Mouse (Mus musculus): Measurements from ENCODE around the gene Elfn1. TPM values are rescaled to one million over a fixed set of nuclear protein-coding genes. Genes with fewer than 3 reads are reported as not detected.

The Elfn1 gene
- polyA plus RNA-seq, 1 experiment from 2014 or later = 0.52 TPM

- ATAC-seq (replicated peaks; ENCODE audit: low FRiP score) (no peak), DNase-seq (ENCODE audit: low spot score) (no peak)
- H3K4me2 ChIP-seq (ENCODE audit: low read depth, low read length, severe bottlenecking) = no peak overlapping the region
- H3K9me3 ChIP-seq (ENCODE audit: control insufficient read depth, low read length) = no peaks in the 10 kb centered on the region
- H3K9ac ChIP-seq (ENCODE audit: low read length) = no peak overlapping the region
- no peaks in the 10 kb centered on the region for H3K4me1 ChIP-seq (replicated peaks; ENCODE audit: control insufficient read depth, insufficient read depth, low read length)
- H3K27me3 ChIP-seq (ENCODE audit: control insufficient read depth, insufficient read depth, low read length) = no peaks in the 10 kb centered on the region
- H3K36me3 ChIP-seq (ENCODE audit: control insufficient read depth, insufficient read depth, low read length) = no peaks in the 10 kb centered on the region
- no peak overlapping the region for H3K4me3 ChIP-seq (ENCODE audit: low read depth, low read length)
- WGBS = 78% methylated on average over 12 of the region's 12 CpGs
- H3K27ac ChIP-seq (ENCODE audit: low read depth, low read length) = no peak overlapping the region
Observed at GRCm38 (mm10) chr5:139970186-139970631, 62.5 kb downstream of the Elfn1 start.

GRCm38 (mm10) chr5:139976584-139976983 lies 68.8 kb downstream of the Elfn1 start:
- no peak overlapping the region for H3K27ac ChIP-seq (ENCODE audit: low read depth, low read length)
- H3K9ac ChIP-seq (ENCODE audit: low read length) = no peak overlapping the region
- WGBS = 79% methylated on average over 4 of the region's 4 CpGs
- ATAC-seq (replicated peaks; ENCODE audit: low FRiP score) (no peak), DNase-seq (ENCODE audit: low spot score) (no peak)
- H3K4me2 ChIP-seq (ENCODE audit: low read depth, low read length, severe bottlenecking) = no peak overlapping the region
- H3K9me3 ChIP-seq (ENCODE audit: control insufficient read depth, low read length) = no peaks in the 10 kb centered on the region
- H3K36me3 ChIP-seq (ENCODE audit: control insufficient read depth, insufficient read depth, low read length) = no peaks in the 10 kb centered on the region
- peaks cover 2% of the 10 kb centered on the region; the same call in 1 of the 2 replicates for H3K4me1 ChIP-seq (replicated peaks; ENCODE audit: control insufficient read depth, insufficient read depth, low read length)
- H3K4me3 ChIP-seq (ENCODE audit: low read depth, low read length) = no peak overlapping the region
- no peaks in the 10 kb centered on the region for H3K27me3 ChIP-seq (ENCODE audit: control insufficient read depth, insufficient read depth, low read length)

- Histone ChIP-seq H3K9ac (ENCODE audit: low read length) (no peak overlapping the region), H3K4me3 (ENCODE audit: low read depth, low read length) (no peak overlapping the region), H3K4me1 (replicated peaks; ENCODE audit: control insufficient read depth, insufficient read depth, low read length) (peaks cover 2% of the 10 kb centered on the region; the same call in 1 of the 2 replicates), H3K4me2 (ENCODE audit: low read depth, low read length, severe bottlenecking) (no peak overlapping the region), H3K36me3 (ENCODE audit: control insufficient read depth, insufficient read depth, low read length) (no peaks in the 10 kb centered on the region), H3K27me3 (ENCODE audit: control insufficient read depth, insufficient read depth, low read length) (no peaks in the 10 kb centered on the region), H3K9me3 (ENCODE audit: control insufficient read depth, low read length) (no peaks in the 10 kb centered on the region), H3K27ac (ENCODE audit: low read depth, low read length) (no peak overlapping the region)
- ATAC-seq (replicated peaks; ENCODE audit: low FRiP score) = no peak
- 52% methylated on average over 8 of the region's 8 CpGs for WGBS
- no peak for DNase-seq (ENCODE audit: low spot score)
Observed at GRCm38 (mm10) chr5:139977476-139977875, 69.7 kb downstream of the Elfn1 start.

- no peak overlapping the region for H3K4me2 ChIP-seq (ENCODE audit: low read depth, low read length, severe bottlenecking)
- no peak overlapping the region for H3K9ac ChIP-seq (ENCODE audit: low read length)
- DNase-seq (ENCODE audit: low spot score) (no peak), ATAC-seq (replicated peaks; ENCODE audit: low FRiP score) (no peak)
- WGBS = 11% methylated on average over 13 of the region's 13 CpGs
- no peaks in the 10 kb centered on the region for H3K27me3 ChIP-seq (ENCODE audit: control insufficient read depth, insufficient read depth, low read length)
- peaks cover 2% of the 10 kb centered on the region; the same call in 1 of the 2 replicates for H3K4me1 ChIP-seq (replicated peaks; ENCODE audit: control insufficient read depth, insufficient read depth, low read length)
- H3K27ac ChIP-seq (ENCODE audit: low read depth, low read length) = no peak overlapping the region
- no peak overlapping the region for H3K4me3 ChIP-seq (ENCODE audit: low read depth, low read length)
- no peaks in the 10 kb centered on the region for H3K9me3 ChIP-seq (ENCODE audit: control insufficient read depth, low read length)
- H3K36me3 ChIP-seq (ENCODE audit: control insufficient read depth, insufficient read depth, low read length) = no peaks in the 10 kb centered on the region
Observed at GRCm38 (mm10) chr5:139978525-139979276, 71.0 kb downstream of the Elfn1 start.

GRCm38 (mm10) chr5:139979371-139979770 lies 71.6 kb downstream of the Elfn1 start:
- Histone ChIP-seq H3K9me3 (ENCODE audit: control insufficient read depth, low read length) (no peaks in the 10 kb centered on the region), H3K27ac (ENCODE audit: low read depth, low read length) (no peak overlapping the region), H3K27me3 (ENCODE audit: control insufficient read depth, insufficient read depth, low read length) (no peaks in the 10 kb centered on the region), H3K36me3 (ENCODE audit: control insufficient read depth, insufficient read depth, low read length) (no peaks in the 10 kb centered on the region), H3K4me1 (replicated peaks; ENCODE audit: control insufficient read depth, insufficient read depth, low read length) (peaks cover 2% of the 10 kb centered on the region; the same call in 1 of the 2 replicates), H3K9ac (ENCODE audit: low read length) (no peak overlapping the region), H3K4me2 (ENCODE audit: low read depth, low read length, severe bottlenecking) (no peak overlapping the region), H3K4me3 (ENCODE audit: low read depth, low read length) (no peak overlapping the region)
- DNase-seq (ENCODE audit: low spot score) (no peak), ATAC-seq (replicated peaks; ENCODE audit: low FRiP score) (no peak)
- WGBS = 79% methylated on average over 9 of the region's 9 CpGs

- Histone ChIP-seq H3K4me2 (ENCODE audit: low read depth, low read length, severe bottlenecking) (no peak overlapping the region), H3K4me3 (ENCODE audit: low read depth, low read length) (no peak overlapping the region), H3K27me3 (ENCODE audit: control insufficient read depth, insufficient read depth, low read length) (no peaks in the 10 kb centered on the region), H3K4me1 (replicated peaks; ENCODE audit: control insufficient read depth, insufficient read depth, low read length) (peaks cover 2% of the 10 kb centered on the region; the same call in 1 of the 2 replicates), H3K9ac (ENCODE audit: low read length) (no peak overlapping the region), H3K27ac (ENCODE audit: low read depth, low read length) (no peak overlapping the region), H3K36me3 (ENCODE audit: control insufficient read depth, insufficient read depth, low read length) (no peaks in the 10 kb centered on the region), H3K9me3 (ENCODE audit: control insufficient read depth, low read length) (no peaks in the 10 kb centered on the region)
- ATAC-seq (replicated peaks; ENCODE audit: low FRiP score) (no peak), DNase-seq (ENCODE audit: low spot score) (no peak)
- WGBS = 86% methylated on average over 1 of the region's 1 CpGs
Observed at GRCm38 (mm10) chr5:139981976-139982375, 74.2 kb downstream of the Elfn1 start.

GRCm38 (mm10) chr5:139985073-139985746 lies 77.5 kb downstream of the Elfn1 start:
- DNase-seq (ENCODE audit: low spot score) = no peak
- WGBS = 51% methylated on average over 18 of the region's 18 CpGs

GRCm38 (mm10) chr5:139991531-139991930 lies 83.8 kb downstream of the Elfn1 start:
- no peaks in the 10 kb centered on the region for H3K36me3 ChIP-seq (ENCODE audit: control insufficient read depth, insufficient read depth, low read length)
- no peak for DNase-seq (ENCODE audit: low spot score)
- no peaks in the 10 kb centered on the region; the same call in 1 of the 2 replicates for H3K9me3 ChIP-seq (ENCODE audit: control insufficient read depth, low read length)
- 91% methylated on average over 3 of the region's 3 CpGs for WGBS
- H3K27me3 ChIP-seq (ENCODE audit: control insufficient read depth, insufficient read depth, low read length) = no peaks in the 10 kb centered on the region
- no peaks in the 10 kb centered on the region for H3K4me1 ChIP-seq (replicated peaks; ENCODE audit: control insufficient read depth, insufficient read depth, low read length)
- no peak for ATAC-seq (replicated peaks; ENCODE audit: low FRiP score)
- no peak overlapping the region for H3K4me2 ChIP-seq (ENCODE audit: low read depth, low read length, severe bottlenecking)
- no peak overlapping the region for H3K9ac ChIP-seq (ENCODE audit: low read length)
- H3K27ac ChIP-seq (ENCODE audit: low read depth, low read length) = no peak overlapping the region
- H3K4me3 ChIP-seq (ENCODE audit: low read depth, low read length) = no peak overlapping the region

More at GRCm38 (mm10) chr5:139985073-139985746, 77.5 kb downstream of the Elfn1 start:
- no peaks in the 10 kb centered on the region; the same call in 1 of the 2 replicates for H3K9me3 ChIP-seq (ENCODE audit: control insufficient read depth, low read length)
- H3K36me3 ChIP-seq (ENCODE audit: control insufficient read depth, insufficient read depth, low read length) = no peaks in the 10 kb centered on the region
- no peak for ATAC-seq (replicated peaks; ENCODE audit: low FRiP score)
- no peaks in the 10 kb centered on the region for H3K4me1 ChIP-seq (replicated peaks; ENCODE audit: control insufficient read depth, insufficient read depth, low read length)
- H3K4me2 ChIP-seq (ENCODE audit: low read depth, low read length, severe bottlenecking) = no peak overlapping the region
- no peak overlapping the region for H3K27ac ChIP-seq (ENCODE audit: low read depth, low read length)
- no peak overlapping the region for H3K9ac ChIP-seq (ENCODE audit: low read length)
- H3K27me3 ChIP-seq (ENCODE audit: control insufficient read depth, insufficient read depth, low read length) = no peaks in the 10 kb centered on the region
- H3K4me3 ChIP-seq (ENCODE audit: low read depth, low read length) = no peak overlapping the region

Measured in forebrain, embryonic 11.5 days (tissue).